Mouse (Mus musculus) kidney, postnatal 4 days (tissue): Measurements from ENCODE around the gene Atp8b4.

ENCODE experiments used
- DNase-seq, 2 experiments: peaks; one replicate each; pipeline ENCODE4 v3.0.0; 2021; ENCODE audit warnings: mixed read lengths in 2 of 2

Gene Atp8b4

DNA sequence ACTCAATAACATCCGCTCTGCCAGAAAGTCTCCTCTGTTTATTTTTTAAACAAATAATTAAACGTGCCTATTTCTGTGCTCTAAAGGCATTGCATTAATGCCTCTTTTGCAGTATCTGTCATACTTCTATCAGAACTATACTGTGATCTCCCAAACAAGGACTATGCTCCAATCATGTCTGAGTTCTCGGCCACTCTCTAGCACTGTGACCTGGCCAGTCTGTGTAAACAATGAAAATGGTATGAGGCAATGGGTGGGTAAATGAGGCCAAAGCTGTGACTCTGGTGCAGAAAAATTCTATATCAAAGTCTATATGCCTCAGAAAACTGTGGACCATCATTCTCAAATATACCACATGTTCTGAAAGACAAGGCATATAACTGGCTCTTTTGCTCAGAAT lies 140.5 kb downstream of the Atp8b4 start:
- DNase-seq = no peak

DNA sequence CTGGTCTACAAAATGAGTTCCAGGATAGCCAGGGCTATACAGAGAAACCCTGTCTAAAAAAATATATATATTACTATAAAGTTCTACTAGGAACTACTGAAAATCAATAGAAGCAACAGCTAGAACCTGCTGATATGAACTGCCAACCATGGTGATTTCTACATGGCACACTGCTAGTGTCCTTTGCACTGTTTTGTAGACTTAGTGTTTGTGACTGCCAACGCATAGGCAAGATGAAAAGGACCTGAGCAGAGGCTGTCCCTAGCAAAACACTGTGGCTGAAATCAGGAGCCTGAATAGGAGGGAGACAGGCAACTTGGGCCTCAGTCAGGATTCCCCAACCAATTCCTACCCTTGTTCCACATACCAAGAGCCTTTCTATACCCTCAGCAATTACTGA lies 141.2 kb downstream of the Atp8b4 start:
- no peak for DNase-seq

DNA sequence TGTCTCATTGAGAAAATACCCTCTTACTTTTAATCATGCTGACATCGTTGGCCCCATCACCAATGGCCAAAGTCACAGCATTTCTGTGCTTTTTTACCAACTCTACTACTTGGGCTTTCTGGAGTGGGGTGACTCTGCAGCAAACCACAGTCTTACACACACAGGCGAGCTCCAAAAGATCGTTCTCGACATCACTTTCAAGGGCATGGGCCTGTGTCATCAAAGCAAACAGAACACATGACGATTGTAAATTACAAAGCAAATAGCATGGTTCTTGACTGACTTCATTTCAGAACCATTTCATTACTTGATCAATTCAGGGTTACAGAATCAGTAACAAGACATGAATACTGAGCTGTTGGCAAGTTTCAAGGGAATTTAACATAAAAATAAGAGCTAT lies 141.7 kb downstream of the Atp8b4 start:
- DNase-seq = no peak

- DNase-seq = no peak
Measured at GRCm38 (mm10) chr2:126355259-126355658, 145.2 kb downstream of the Atp8b4 start.

DNA sequence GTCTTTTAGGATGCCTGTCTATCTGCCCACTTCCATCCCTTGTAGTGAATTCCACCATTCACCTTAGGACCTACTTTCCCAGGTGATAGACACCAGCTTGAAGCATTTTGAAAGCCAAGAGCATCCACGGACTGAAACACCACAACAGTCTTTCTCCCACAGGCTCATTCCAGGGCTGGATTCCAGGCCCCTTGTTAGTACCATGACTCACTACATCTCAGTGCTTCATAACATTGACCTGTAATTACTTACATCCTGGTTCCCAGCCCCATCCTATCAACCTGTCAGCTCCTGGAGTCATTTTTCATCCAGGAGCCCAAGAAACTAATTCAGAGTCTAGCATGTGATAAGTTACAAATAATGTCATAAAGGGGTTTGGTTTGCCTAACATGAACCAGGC lies 148.7 kb downstream of the Atp8b4 start:
- no peak for DNase-seq

- no peak for DNase-seq
Measured at GRCm38 (mm10) chr2:126343026-126343593, 157.4 kb downstream of the Atp8b4 start.

DNA sequence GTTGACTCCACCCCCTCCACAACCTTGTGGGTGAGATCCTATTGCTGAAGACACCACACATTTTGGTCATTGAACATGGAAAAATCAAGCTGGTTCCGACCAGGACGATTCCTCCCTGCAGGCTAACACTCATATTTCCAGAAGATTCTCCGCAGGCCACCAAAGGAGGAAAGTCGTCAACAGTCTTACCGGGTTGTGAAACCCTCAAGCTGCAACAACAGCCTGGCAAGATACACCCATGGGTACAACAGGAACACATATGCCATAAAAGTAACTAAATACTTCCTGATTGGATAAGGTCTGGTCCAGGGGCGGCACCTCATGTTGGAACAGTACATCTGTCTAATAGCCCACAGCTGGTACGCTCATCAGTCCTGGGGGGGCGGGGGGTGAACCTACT lies 159.0 kb downstream of the Atp8b4 start:
- no peak for DNase-seq

DNA sequence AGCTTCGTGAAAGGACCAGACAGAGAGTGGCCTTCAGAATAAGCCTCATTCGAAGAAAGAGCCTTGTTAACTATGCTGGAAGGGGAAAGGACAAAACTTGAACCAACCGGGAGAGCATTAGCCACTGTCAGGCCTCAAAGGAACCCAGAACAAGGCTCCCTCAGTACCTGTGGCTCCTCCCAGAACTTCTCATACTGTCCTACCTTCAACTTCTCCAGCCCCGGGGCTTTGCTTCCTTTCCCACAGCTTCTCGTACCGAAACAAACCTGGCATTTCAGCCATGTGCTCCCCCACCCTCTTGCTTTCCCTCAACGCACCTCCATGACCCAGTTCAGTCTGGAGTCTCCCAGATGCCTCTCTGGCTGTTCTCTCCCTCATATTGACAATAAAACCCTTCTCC lies 160.3 kb downstream of the Atp8b4 start:
- DNase-seq = no peak

DNA sequence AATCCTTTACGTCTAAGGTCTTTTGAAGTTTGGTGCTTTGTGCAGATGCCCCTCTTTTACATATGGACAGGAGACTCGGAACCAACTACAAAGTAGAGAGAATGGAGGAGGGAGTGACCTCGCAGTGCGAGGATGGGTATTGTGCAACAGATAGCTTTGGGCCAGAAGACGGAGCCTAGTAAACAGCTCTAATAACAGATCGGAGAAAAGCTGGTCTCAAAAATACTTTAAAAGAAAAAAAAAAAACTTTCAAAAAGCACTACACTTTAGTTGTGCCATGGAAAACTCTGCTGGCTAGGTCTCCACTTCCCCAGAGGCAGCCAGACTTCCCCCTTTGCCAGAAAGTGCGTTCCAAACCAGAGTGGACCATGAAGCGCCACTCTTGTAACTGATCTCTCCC lies 161.0 kb downstream of the Atp8b4 start:
- DNase-seq = no peak

GRCm38 (mm10) chr2:126337143-126337542 lies 163.3 kb downstream of the Atp8b4 start:
- no peak for DNase-seq

DNA sequence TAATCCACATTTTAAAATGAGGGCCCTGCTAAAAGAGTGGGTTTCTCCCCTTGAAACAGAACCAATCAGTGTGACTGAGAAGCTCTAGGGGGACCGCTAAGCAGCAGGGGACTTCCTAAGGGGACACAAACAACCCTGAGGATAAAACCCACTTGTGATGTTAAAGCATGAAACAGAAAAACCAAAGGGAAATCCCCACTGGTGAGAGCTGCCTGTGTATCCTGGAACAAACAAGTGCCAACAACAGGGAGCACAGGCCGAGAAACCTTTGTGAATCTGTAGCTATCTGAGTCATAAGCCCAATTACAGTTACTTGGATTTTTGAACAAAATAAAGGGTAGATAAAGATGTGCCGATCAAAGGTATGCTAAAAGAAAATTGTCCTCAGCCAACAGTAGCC lies 168.7 kb downstream of the Atp8b4 start:
- DNase-seq = no peak

DNA sequence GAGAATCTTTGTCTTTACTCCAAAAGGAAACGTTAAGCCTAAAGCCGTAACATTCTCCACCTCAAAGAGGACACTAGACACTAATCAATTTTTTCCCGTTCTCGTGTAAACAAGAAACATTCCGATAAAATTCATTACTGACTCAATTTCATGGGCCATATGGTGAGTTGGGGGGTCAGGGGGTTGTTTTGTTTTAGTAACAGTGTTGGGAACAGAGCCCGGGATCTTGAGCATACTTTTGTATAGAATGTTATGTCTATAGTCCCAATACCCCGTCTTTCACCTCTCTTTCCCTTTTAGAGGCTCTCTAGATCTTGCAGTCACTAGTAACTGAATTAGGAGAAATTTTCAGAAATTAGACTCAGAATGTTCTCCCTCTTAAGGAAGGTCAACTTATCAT lies 177.3 kb downstream of the Atp8b4 start:
- DNase-seq = no peak

- DNase-seq = no peak
Measured at GRCm38 (mm10) chr2:126322631-126323031, 177.8 kb downstream of the Atp8b4 start.

DNA sequence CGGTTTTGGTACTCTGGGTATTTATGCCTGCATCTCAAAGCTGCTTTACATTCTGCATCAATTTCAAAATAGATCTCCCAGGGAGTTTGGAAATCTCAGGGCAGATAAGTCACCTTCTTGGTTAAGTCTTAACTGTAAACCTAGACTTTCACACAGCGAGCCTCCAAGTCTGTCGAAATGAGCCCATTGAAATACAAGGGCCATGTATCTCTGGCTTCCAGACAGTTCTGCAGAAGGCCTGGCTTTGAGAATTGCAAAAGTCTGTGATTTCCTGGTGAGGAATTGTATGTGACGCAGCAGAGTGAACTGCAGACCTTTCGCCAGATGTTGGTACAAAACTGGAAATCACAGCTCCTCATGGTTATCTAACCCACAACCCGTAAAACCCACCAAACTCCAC lies 182.4 kb downstream of the Atp8b4 start:
- no peak for DNase-seq

- no peak for DNase-seq
Measured at GRCm38 (mm10) chr2:126316942-126317341, 183.5 kb downstream of the Atp8b4 start.

GRCm38 (mm10) chr2:126316346-126316745 lies 184.1 kb downstream of the Atp8b4 start:
- DNase-seq = no peak

DNA sequence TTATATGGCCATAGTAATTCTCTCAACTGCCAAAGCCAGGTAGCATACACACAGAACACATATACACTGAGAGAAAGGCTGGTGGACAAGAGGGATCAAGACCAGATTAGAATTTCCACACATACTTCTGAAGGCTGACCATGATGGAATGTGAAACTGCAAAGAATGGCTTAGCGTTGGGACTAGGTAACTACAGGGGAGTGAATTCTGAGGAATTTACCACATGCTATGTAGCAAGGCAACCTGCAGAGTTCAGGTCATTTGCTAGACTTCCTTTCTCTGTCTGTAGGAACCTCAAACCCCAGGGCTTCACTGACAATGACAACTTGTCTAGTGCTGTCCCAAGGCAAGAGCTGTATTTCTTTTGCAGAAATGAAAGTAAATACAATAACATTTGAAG lies 189.4 kb downstream of the Atp8b4 start:
- DNase-seq = no peak

DNA sequence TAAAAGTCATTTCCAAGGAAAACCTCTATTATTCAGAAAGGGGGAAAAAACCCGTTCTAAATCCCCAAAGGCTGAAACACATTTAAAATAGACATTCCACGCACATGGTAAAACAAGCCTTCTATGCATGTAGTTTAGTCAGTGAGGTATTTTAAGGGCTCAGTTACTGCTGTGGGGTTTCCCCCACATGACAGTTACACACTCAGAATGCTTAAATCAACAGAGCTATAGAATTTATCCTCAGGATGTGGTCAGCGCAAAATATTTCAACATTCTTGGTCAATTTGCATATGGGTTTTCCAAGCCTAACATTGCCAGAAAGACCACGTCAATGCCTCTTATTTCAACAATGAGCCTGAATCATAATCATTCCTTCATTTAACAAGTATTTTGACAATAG lies 190.5 kb downstream of the Atp8b4 start:
- DNase-seq = no peak

- DNase-seq = no peak
Measured at GRCm38 (mm10) chr2:126304621-126305020, 195.9 kb downstream of the Atp8b4 start.

GRCm38 (mm10) chr2:126303226-126303625 lies 197.2 kb downstream of the Atp8b4 start:
- no peak for DNase-seq

DNA sequence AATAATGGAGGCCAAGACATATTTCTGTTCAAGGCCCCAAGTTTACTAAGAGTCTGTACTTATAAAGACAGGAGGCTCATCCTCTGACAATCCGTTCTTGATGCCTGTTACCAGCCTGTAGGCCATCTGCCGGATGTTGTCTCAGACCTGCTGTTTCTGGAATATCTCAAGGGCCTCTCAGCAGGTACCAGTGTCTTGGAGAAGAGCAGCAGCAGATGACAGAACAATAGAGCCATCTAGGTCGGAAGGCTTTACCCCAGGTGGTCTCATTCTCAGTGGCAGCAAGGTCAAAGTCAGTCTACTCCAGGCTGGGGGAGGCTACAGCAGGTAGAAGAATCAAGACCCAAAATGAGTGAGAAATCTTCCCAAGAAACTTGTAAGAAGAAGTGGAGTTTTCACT lies 198.1 kb downstream of the Atp8b4 start:
- no peak for DNase-seq

DNA sequence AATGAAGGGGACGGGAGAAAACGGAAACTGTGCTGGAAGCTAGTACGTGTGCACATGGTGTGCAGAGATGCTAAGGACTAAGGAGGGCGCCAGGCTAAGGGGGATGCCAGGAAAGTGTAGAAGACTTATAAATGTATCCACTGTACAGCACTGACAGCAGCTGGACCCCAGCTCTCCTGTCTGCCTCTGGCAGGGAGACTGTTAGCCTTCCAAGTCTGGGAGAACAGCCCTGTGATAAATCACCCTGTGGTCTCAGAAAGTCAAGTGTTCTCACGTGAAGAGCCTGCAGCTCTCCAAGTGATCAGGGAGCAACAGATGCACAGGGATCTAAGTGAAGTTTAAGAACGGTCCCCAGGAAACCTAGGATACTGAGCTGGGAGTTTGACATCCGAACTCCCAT lies 209.8 kb downstream of the Atp8b4 start:
- DNase-seq = peak in 1 of 2 experiments; percentile 14

- DNase-seq = no peak
Measured at GRCm38 (mm10) chr2:126287942-126288341, 212.5 kb downstream of the Atp8b4 start.

DNA sequence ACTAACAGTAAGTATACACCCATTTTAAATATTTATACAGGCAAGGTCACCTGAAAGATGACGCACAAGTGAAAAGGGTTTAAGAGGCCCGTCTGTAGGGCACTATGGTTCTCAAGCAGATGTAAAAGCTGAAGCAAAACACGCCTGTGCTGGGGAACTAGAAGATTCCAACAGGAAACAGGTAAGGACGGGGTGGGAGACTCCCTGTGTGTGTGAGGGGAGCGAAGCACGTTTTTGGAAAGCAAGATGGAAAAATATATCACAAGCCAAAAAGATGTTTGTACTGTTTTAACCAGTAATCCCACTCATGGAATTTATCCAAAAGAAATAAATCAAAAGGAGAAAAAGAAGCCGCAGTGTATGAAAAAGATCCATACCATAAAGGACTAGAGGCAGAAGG lies 214.1 kb downstream of the Atp8b4 start:
- DNase-seq = no peak

DNA sequence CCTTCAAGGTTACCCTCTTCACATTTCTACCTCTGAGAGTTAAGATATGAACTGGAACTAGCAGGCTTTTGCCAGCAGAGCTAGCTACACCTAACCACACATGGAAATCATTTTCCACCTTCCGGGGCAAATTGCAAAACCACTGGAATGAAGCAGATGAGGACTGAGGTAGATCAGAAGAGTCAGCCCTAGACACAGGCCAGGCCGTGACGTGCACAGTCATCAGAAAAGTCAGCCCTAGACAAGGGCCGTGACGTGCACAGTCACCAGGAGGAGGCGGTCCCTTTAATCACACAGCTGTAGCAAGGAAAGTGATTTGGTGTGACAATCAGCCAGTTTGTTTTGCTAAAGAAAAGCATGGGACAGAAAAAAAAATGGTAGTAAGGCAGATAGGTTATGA lies 216.4 kb downstream of the Atp8b4 start:
- no peak for DNase-seq

DNA sequence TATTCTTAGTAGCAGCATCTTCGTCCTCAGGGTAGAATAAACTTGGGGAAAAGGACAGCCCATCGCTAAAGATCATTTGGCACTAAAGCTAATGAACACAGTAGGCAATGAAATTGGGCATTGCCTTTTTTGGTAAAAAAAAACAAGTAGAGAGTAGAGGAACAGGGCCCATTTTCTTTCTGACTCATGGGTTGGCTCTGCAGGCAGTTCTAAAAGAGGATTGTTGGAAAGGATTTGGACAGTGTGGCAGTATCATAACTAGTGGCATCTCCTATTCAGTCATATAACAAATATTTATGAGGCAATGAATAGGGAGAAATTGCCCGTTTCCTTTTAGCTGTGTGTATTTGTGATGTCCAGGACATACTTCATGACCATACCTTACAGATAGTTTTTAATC lies 217.4 kb downstream of the Atp8b4 start:
- DNase-seq = no peak
